Mouse (Mus musculus) kidney, adult 2 months (tissue): ENCODE measurements at regions not wholly inside any gene's neighbourhood (a gene's known extent, or its start where the extent isn't known, plus 50 kb on each side); places are given as distances from the start of the nearest gene placed in this dataset.

Experiments used
- CTCF ChIP-seq: fragments of 200-500 bp; conservative IDR thresholded peaks from 2 replicates; pipeline ENCODE4 v1.5.1; 2011; ENCODE audit warnings: low read depth, mild to moderate bottlenecking, control low read depth, low read length, moderate library complexity, mixed read lengths; ENCODE audit not compliant: insufficient read depth, insufficient read length
- POLR2A ChIP-seq: fragments of 200-500 bp; IDR thresholded peaks from one replicate; pipeline ENCODE4 v1.6.1; 2011; ENCODE audit warnings: low read depth, low read length, control low read depth

GRCm38 (mm10) chr5:46139024-46139423 is 281.6 kb upstream of the Lcorl start:
- TF ChIP-seq CTCF (no peak), POLR2A (no peak)
